Mouse (Mus musculus) heart, postnatal 25 days (tissue): ENCODE data around the gene Slc17a4. TPM values are rescaled to one million over a fixed set of nuclear protein-coding genes. Genes with fewer than 3 reads are reported as not detected.

Experiments used
- microRNA-seq: library from miRNA; unstranded; fragments of <30 nt; microRNA quantifications from one replicate; pipeline ENCODE4 v1.2.0, GENCODE M21; 2022
- total RNA-seq, 2 experiments: library from RNA; stranded (reverse); gene quantifications; 2 replicates each; pipeline ENCODE4 v1.2.3; 2021

The Slc17a4 gene
- total RNA-seq, 2 experiments from 2014 or later = not detected

Small RNA genes within 50 kb of the gene (microRNA-seq; reads per million reads assigned to microRNA genes)
- gene Gm44344 = not detected

Other genes starting within 250 kb of the Slc17a4 start
- 1 to 10 TPM; 1.5 to 1.9 TPM for gene Hist1h2ac, start 231.1 kb downstream of the Slc17a4 start, total RNA-seq
- gene Hist1h2bc, start 230.8 kb downstream of the Slc17a4 start, total RNA-seq = 10 to 100 TPM; 73.7 to 74.9 TPM
- not detected for gene Hist1h1t, start 219.2 kb downstream of the Slc17a4 start, total RNA-seq
- gene Hist1h4c, start 216.6 kb downstream of the Slc17a4 start, total RNA-seq = 10 to 100 TPM; 42.4 to 60.8 TPM
- gene Hfe, start 204.2 kb downstream of the Slc17a4 start, total RNA-seq = 10 to 100 TPM; 48.9 to 50.3 TPM
- 100 to 1,000 TPM; 134 to 160 TPM for gene Hist1h1c, start 176.2 kb downstream of the Slc17a4 start, total RNA-seq
- gene Hist1h3c, start 169.4 kb downstream of the Slc17a4 start, total RNA-seq = 1 to 10 TPM; 3.2 to 9.1 TPM
- gene Hist1h2bb, start 168.3 kb downstream of the Slc17a4 start, total RNA-seq = 10 to 100 TPM in 1 of 2 experiments, 1 to 10 TPM in 1; 9.6 to 11.4 TPM
- 10 to 100 TPM; 12.7 to 17.0 TPM for gene Hist1h2ab, start 163.9 kb downstream of the Slc17a4 start, total RNA-seq
- gene Hist1h3b, start 162.7 kb downstream of the Slc17a4 start, total RNA-seq = 10 to 100 TPM; 19.3 to 26.5 TPM
- 10 to 100 TPM; 13.3 to 23.6 TPM for gene Hist1h4b, start 158.0 kb downstream of the Slc17a4 start, total RNA-seq
- 10 to 100 TPM; 12.6 to 15.8 TPM for gene Hist1h4a, start 153.8 kb downstream of the Slc17a4 start, total RNA-seq
- gene Hist1h3a, start 152.6 kb downstream of the Slc17a4 start, total RNA-seq = 10 to 100 TPM; 15.8 to 18.0 TPM
- 1 to 10 TPM; 5.4 to 9.2 TPM for gene Hist1h1a, start 151.3 kb downstream of the Slc17a4 start, total RNA-seq
- not detected for gene Trim38, start 145.1 kb downstream of the Slc17a4 start, total RNA-seq
- gene Slc17a2, start 108.0 kb downstream of the Slc17a4 start, total RNA-seq = not detected
- gene Slc17a3, start 75.6 kb downstream of the Slc17a4 start, total RNA-seq = not detected
- gene Slc17a1, start 47.3 kb downstream of the Slc17a4 start, total RNA-seq = not detected
- not detected for gene Hist1h2ba, start 19.1 kb upstream of the Slc17a4 start, total RNA-seq
- gene Hist1h2aa, start 19.5 kb upstream of the Slc17a4 start, total RNA-seq = not detected
- gene Scgn, start 76.2 kb upstream of the Slc17a4 start, total RNA-seq = not detected